Mouse (Mus musculus): ENCODE measurements around the gene Zfand6. TPM values are rescaled to one million over a fixed set of nuclear protein-coding genes. Genes with fewer than 3 reads are reported as not detected.

The Zfand6 gene
- polyA plus RNA-seq, 1 experiment from 2014 or later: 155 TPM

DNA sequence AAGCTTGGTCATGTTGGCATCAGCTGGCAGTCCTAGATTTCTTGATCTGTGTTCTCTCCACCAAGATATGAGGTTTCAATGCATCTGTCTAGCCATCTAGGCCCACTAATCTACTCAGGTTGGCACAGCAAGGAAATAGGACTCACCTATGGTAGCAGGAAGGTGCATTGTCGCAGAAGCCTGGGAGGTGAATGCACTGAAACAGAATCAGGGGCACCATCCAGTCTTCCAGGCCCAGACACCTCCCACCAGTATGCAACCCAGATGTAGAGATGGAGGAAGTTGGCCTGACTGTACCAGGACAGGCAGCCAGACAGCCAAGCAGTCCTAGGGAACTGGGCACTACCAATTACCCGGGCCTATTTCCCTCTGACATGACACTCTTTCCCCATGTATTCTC is 89.1 kb downstream of the Zfand6 start:
- 84% methylated on average over 2 of the region's 2 CpGs for WGBS
- Histone ChIP-seq H3K9me3 (no peaks in the 10 kb centered on the region), H3K27me3 (ENCODE audit: insufficient read depth, poor library complexity, severe bottlenecking) (0 out of 2 replicates have a peak, but pooled peaks cover 5% of the 10 kb centered on the region), H3K27ac (no peak overlapping the region), H3K4me1 (0 out of 2 replicates have a peak, but pooled peaks cover 4% of the 10 kb centered on the region), H3K36me3 (no peaks in the 10 kb centered on the region), H3K4me3 (no peak overlapping the region)
- DNase-seq (ENCODE audit: low spot score): peak; percentile 63

DNA sequence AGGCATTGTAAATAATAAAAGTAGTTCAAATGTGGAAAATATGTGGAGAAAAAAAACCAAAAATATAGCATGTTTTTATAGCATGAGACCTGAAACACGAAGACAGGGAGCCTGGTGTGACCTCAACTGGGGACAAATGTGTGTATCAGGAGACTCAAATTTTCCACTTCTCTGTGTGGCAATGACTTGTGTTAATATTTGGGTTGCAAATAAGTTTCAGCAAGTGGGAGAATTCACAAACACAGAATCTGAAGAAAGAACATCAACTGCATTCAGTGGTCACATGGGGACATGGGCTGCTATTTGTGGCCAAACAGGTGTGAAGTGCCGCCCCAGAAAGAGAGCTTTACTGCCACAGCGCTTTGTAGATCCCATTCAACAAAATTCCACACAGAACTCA is 93.1 kb downstream of the Zfand6 start:
- Histone ChIP-seq H3K27me3 (ENCODE audit: insufficient read depth, poor library complexity, severe bottlenecking) (no peaks in the 10 kb centered on the region), H3K4me3 (no peak overlapping the region), H3K9me3 (no peaks in the 10 kb centered on the region), H3K36me3 (no peaks in the 10 kb centered on the region), H3K27ac (no peak overlapping the region), H3K4me1 (no peaks in the 10 kb centered on the region)
- WGBS: 85% methylated on average over 3 of the region's 3 CpGs
- peak; percentile 33 for DNase-seq (ENCODE audit: low spot score)

GRCm38 (mm10) chr7:84596002-84596401 is 93.8 kb downstream of the Zfand6 start:
- Histone ChIP-seq H3K36me3 (no peaks in the 10 kb centered on the region), H3K4me1 (no peaks in the 10 kb centered on the region), H3K27ac (no peak overlapping the region), H3K4me3 (no peak overlapping the region), H3K9me3 (no peaks in the 10 kb centered on the region), H3K27me3 (ENCODE audit: insufficient read depth, poor library complexity, severe bottlenecking) (no peaks in the 10 kb centered on the region)
- no peak for DNase-seq (ENCODE audit: low spot score)
- WGBS: 84% methylated on average over 3 of the region's 3 CpGs

DNA sequence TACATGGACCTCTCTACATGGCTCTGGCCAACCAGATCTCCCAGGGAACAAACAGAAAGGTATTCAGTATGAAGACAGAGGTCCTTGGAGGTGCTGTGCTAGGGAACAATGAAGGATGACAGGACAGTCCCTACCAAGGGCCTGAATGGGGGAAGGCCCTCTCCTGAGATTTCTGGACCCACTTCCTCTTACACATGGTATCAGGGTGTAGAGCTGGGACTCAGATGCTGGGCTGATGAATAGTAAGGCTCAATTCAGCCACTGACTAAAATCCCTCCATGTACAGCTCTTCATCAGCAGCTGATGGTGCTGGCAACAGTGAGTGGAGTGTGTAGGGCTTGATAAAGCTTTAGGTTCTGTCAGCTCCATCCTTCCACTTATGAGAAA is 94.8 kb downstream of the Zfand6 start:
- Histone ChIP-seq H3K36me3 (no peaks in the 10 kb centered on the region), H3K27ac (no peak overlapping the region), H3K4me1 (no peaks in the 10 kb centered on the region), H3K27me3 (ENCODE audit: insufficient read depth, poor library complexity, severe bottlenecking) (no peaks in the 10 kb centered on the region), H3K9me3 (no peaks in the 10 kb centered on the region), H3K4me3 (no peak overlapping the region)
- no peak for DNase-seq (ENCODE audit: low spot score)

DNA sequence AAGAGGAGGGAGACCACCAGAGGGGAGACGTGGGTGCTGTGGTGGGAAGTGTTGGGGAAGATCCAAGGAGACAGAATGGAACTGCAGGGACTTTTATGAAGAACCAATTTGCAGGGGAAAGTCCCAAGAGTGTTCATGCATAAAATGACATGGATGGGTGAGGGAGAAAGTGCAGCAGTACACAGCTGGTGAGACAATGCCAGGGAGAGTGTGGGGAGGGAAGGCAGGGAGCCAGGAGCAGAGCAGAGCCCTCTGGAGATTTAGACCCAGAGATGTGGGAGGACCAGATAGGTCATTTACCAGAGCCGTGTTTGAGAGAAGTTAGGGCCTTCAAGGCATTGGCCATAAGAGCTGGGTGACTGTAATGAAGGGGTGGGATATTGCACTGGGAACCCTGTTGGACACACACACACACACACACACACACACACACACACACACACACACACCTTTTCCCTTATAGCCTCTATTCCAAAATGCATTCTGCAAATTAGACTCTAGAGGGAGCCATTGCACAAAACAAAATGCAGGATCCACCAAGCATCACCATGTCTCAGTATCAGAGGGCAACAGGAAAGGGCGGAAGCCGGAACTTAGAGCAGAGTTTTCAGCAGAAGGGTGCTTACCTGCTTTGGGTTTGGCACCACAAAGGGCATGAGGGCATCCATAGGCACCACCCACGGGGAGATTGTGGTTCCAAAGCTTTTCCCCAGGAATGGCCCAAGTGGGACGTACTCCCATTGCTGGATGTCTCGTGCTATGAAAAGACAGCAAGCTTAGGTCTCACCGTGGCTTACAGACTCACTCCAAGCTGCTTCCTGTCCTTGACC is 95.5 kb downstream of the Zfand6 start:
- Histone ChIP-seq H3K9me3 (no peaks in the 10 kb centered on the region), H3K27ac (no peak overlapping the region), H3K4me3 (no peak overlapping the region), H3K4me1 (no peaks in the 10 kb centered on the region), H3K36me3 (no peaks in the 10 kb centered on the region), H3K27me3 (ENCODE audit: insufficient read depth, poor library complexity, severe bottlenecking) (no peaks in the 10 kb centered on the region)
- 57% methylated on average over 8 of the region's 8 CpGs for WGBS
- peak; percentile 81 for DNase-seq (ENCODE audit: low spot score)

DNA sequence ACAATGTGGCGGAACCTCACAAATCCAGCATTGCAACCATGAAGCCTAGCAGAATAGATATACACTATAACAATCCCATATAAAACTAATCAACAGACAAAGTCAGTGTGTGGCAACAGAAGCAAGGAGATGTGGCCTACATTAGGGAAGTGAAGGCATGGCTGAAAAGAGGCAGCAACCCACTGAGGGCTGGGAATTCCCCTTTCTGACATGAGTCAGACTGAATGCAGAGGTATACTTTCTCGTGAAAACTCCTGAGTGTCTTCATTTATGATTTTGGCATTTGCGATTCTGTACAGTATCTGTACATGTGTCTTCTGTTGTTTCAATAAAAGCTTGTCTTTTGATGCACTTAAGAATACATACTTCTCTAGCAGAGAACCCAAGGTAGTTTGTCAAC is 98.4 kb downstream of the Zfand6 start:
- H3K4me3 ChIP-seq: no peak overlapping the region
- no peaks in the 10 kb centered on the region for H3K9me3 ChIP-seq
- no peak overlapping the region for H3K27ac ChIP-seq
- peaks cover 7% of the 10 kb centered on the region for H3K4me1 ChIP-seq
- DNase-seq (ENCODE audit: low spot score): peak; percentile 55
- WGBS: 83% methylated on average over 3 of the region's 3 CpGs
- no peaks in the 10 kb centered on the region for H3K36me3 ChIP-seq
- no peaks in the 10 kb centered on the region for H3K27me3 ChIP-seq (ENCODE audit: insufficient read depth, poor library complexity, severe bottlenecking)

- Histone ChIP-seq H3K27me3 (ENCODE audit: insufficient read depth, poor library complexity, severe bottlenecking) (no peaks in the 10 kb centered on the region), H3K4me1 (peaks cover 7% of the 10 kb centered on the region), H3K4me3 (no peak overlapping the region), H3K9me3 (no peaks in the 10 kb centered on the region), H3K36me3 (no peaks in the 10 kb centered on the region), H3K27ac (no peak overlapping the region)
- 84% methylated on average over 2 of the region's 2 CpGs for WGBS
- no peak for DNase-seq (ENCODE audit: low spot score)
Measured at GRCm38 (mm10) chr7:84590622-84591021, 99.1 kb downstream of the Zfand6 start.

DNA sequence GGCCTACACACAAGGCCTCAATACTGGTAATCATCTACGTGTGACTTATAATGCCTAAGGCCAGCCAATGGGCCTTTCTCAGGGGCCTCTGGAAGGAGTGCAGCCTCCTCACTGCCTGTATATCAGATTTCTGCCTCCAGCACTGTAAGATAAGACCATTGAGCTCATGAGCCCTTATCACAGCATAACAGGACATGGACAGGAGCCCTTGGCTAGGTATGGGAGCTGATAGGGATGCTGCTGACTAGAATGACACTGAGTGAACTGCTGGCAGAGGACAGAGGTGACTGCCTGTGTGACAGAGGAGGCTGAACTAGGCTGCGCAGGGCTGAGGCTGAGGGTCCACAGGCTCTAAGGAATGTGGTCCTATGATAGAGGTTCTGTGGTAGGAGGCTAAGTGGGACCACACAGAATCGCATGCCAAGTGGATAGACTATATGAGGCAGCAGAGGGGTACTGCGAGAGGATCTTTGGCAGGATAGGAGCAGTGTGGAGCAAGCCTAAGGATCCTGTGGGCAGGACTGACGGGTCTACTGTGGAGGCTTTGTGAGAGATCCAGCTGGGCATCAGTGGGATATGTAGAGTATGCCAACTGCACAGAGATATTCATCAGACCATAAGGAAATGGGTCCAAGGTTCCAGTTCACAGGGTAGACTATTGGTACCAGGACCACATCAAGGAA is 102.5 kb downstream of the Zfand6 start:
- Histone ChIP-seq H3K4me3 (no peak overlapping the region), H3K27me3 (ENCODE audit: insufficient read depth, poor library complexity, severe bottlenecking) (no peaks in the 10 kb centered on the region), H3K36me3 (no peaks in the 10 kb centered on the region), H3K9me3 (no peaks in the 10 kb centered on the region), H3K27ac (0 out of 2 replicates have a peak overlapping the region, but pooled peaks have one; percentile 11), H3K4me1 (peaks cover 7% of the 10 kb centered on the region)
- WGBS: 72% methylated on average over 5 of the region's 5 CpGs
- DNase-seq (ENCODE audit: low spot score): peak; percentile 87

DNA sequence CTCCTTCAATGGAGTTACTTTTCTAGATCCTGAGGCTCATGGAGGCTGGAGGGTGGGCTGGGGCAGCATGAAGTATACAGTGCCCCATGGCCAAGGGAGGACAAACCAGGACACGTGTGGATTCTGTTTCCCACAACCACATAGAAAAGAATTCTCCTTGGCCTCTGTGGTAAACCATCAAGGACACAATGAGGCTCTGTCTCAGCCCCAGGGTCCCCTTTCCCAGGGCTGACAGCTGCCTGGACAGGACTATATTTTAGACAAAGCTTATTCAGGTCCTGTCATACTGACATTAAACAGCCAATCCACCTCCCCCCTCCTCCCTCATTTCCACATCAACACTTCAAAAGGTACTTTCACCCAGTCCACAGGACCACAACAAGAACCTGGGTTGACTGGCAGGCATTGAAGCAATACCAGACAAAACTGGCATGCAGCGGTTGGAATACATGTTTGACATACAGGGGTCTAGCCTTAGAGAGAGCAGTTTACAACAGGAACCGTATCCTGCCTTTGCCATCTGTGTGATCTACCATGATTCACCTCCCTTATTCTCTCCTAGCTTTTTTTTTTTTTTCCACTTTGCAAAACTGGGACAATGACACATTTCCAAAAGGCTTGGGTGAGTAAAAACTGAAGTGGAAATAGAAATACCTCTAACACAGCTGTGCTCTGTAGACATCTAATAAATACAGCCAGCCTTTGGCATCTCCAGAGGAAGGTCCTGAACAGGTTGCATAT is 103.2 kb downstream of the Zfand6 start:
- no peaks in the 10 kb centered on the region for H3K27me3 ChIP-seq (ENCODE audit: insufficient read depth, poor library complexity, severe bottlenecking)
- DNase-seq (ENCODE audit: low spot score): peak; percentile 62
- no peak overlapping the region; the same call in 1 of the 2 replicates for H3K27ac ChIP-seq
- H3K4me1 ChIP-seq: peaks cover 7% of the 10 kb centered on the region
- no peaks in the 10 kb centered on the region for H3K9me3 ChIP-seq
- H3K36me3 ChIP-seq: no peaks in the 10 kb centered on the region
- no peak overlapping the region for H3K4me3 ChIP-seq
- 63% methylated on average over 3 of the region's 3 CpGs for WGBS

GRCm38 (mm10) chr7:84585086-84585485 is 104.7 kb downstream of the Zfand6 start:
- 84% methylated on average over 4 of the region's 4 CpGs for WGBS
- Histone ChIP-seq H3K4me1 (peaks cover 7% of the 10 kb centered on the region), H3K27ac (no peak overlapping the region), H3K27me3 (ENCODE audit: insufficient read depth, poor library complexity, severe bottlenecking) (no peaks in the 10 kb centered on the region), H3K36me3 (no peaks in the 10 kb centered on the region), H3K9me3 (no peaks in the 10 kb centered on the region), H3K4me3 (no peak overlapping the region)
- DNase-seq (ENCODE audit: low spot score): peak; percentile 57

DNA sequence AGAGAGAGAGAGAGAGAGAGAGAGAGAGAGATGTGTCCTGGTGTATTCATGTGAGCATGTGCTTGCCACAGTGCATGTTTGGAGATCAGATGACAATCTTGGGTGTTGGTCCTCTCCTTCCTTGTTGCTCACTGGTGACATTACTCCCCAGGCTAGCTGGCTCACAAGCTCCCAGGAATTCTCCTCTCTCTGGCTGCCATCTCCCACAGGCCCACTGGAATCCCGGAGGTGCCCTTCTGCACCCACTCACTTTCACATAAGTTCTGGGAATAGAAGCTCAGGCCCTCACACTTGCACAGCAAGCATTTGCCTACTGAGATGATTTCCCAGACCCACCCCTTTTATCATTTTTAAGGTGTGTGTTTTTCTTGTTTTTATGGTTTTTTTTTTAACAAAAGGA is 110.0 kb downstream of the Zfand6 start:
- WGBS: 74% methylated on average over 1 of the region's 1 CpGs
- Histone ChIP-seq H3K4me1 (no peaks in the 10 kb centered on the region; the same call in 1 of the 2 replicates), H3K9me3 (no peaks in the 10 kb centered on the region), H3K27ac (no peak overlapping the region), H3K36me3 (no peaks in the 10 kb centered on the region), H3K27me3 (ENCODE audit: insufficient read depth, poor library complexity, severe bottlenecking) (no peaks in the 10 kb centered on the region), H3K4me3 (no peak overlapping the region)
- peak; percentile 42 for DNase-seq (ENCODE audit: low spot score)

DNA sequence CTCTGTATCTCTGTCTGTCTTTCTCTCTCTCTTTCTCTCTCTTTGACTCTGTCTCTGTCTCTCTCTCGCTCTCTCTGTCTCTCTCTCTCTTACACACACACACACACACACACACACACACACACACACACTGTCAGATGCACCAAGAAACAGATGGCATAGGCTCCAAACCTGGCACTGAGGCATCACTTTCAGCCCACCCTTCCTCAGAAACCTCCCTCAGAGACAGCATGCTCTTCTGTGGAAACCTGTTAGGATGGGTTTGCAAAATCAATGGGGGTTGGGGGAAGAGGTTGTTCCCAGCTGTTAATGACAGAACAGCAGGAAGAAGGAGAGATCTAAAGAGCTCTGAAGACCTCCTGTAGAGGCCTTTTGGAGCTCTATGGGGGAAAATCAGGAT is 110.9 kb downstream of the Zfand6 start:
- WGBS: 67% methylated on average over 1 of the region's 1 CpGs
- Histone ChIP-seq H3K36me3 (no peaks in the 10 kb centered on the region), H3K4me3 (no peak overlapping the region), H3K27ac (no peak overlapping the region), H3K4me1 (no peaks in the 10 kb centered on the region; the same call in 1 of the 2 replicates), H3K27me3 (ENCODE audit: insufficient read depth, poor library complexity, severe bottlenecking) (no peaks in the 10 kb centered on the region), H3K9me3 (no peaks in the 10 kb centered on the region)
- peak; percentile 64 for DNase-seq (ENCODE audit: low spot score)

DNA sequence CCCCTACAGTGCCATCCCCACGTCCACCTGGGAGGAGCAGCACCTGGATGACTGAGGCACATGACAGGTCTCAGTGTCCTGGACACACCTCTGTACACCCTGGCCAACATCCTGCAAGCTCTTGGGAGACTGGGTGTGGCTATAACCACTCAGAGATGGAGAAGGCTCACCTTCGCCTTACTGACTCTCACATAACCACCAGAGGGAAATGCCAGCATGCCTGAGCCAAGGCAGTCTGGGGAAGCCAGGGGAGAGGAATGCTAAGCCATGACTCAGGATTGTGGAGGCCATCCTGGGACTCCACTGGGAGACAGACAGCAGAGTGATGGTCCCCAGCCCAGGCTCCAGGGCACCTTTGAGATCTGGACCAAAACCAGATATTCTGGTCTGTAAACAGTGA is 112.7 kb downstream of the Zfand6 start:
- Histone ChIP-seq H3K36me3 (no peaks in the 10 kb centered on the region), H3K4me3 (no peak overlapping the region), H3K27ac (no peak overlapping the region), H3K27me3 (ENCODE audit: insufficient read depth, poor library complexity, severe bottlenecking) (no peaks in the 10 kb centered on the region), H3K9me3 (no peaks in the 10 kb centered on the region), H3K4me1 (no peaks in the 10 kb centered on the region; the same call in 1 of the 2 replicates)
- WGBS: 79% methylated on average over 2 of the region's 2 CpGs
- DNase-seq (ENCODE audit: low spot score): no peak

Data from heart, embryonic 10.5 days (tissue).